Mouse (Mus musculus) embryonic facial prominence, embryonic 13.5 days (tissue): ENCODE measurements around the gene Tmem44. TPM values are rescaled to one million over a fixed set of nuclear protein-coding genes. Genes with fewer than 3 reads are reported as not detected.
"Not testable (repeated sequence)": the region's sequence is repeated elsewhere in the genome, so short reads cannot be mapped to it uniquely, and the experiment has no call there.

Experiments used
- ATAC-seq: fragments of 200-750 bp; cut with Nextera tagmentation; 2 replicates; pipeline ENCODE4 v1.8.0; 2017; ENCODE audit warnings: low read depth; ENCODE audit not compliant: insufficient number of reproducible peaks, insufficient read depth, low FRiP score, low TSS enrichment
- H3K27ac ChIP-seq: fragments of 300-500 bp; sonication (generic); 2 replicates; pipeline ENCODE4 v1.5.1; 2015; ENCODE audit warnings: moderate library complexity, mild to moderate bottlenecking, inconsistent platforms
- H3K27me3 ChIP-seq: fragments of 300-500 bp; sonication (generic); 2 replicates; pipeline ENCODE4 v1.6.1; 2015; ENCODE audit warnings: mild to moderate bottlenecking, inconsistent platforms
- H3K36me3 ChIP-seq: fragments of 300-500 bp; sonication (generic); 2 replicates; pipeline ENCODE4 v1.6.1; 2015; ENCODE audit warnings: mild to moderate bottlenecking, inconsistent platforms
- H3K4me1 ChIP-seq: fragments of 300-500 bp; sonication (generic); 2 replicates; pipeline ENCODE4 v1.6.1; 2015; ENCODE audit warnings: inconsistent platforms
- H3K4me2 ChIP-seq: fragments of 300-500 bp; sonication (generic); 2 replicates; pipeline ENCODE4 v1.6.1; 2015; ENCODE audit warnings: moderate library complexity, mild to moderate bottlenecking, inconsistent platforms
- H3K4me3 ChIP-seq: fragments of 300-500 bp; sonication (generic); 2 replicates; pipeline ENCODE4 v1.5.1; 2015; ENCODE audit warnings: mild to moderate bottlenecking, inconsistent platforms
- H3K9ac ChIP-seq: fragments of 300-500 bp; sonication (generic); 2 replicates; pipeline ENCODE4 v1.6.1; 2015; ENCODE audit warnings: mild to moderate bottlenecking, inconsistent platforms
- H3K9me3 ChIP-seq: fragments of 300-500 bp; sonication (generic); 2 replicates; pipeline ENCODE4 v1.6.1; 2016; ENCODE audit warnings: inconsistent platforms
- WGBS: fragments of 180-500 bp; shearing (Covaris S2); methylation state at CpG from one replicate; pipeline ENCODE4 v1.1.7; 2015; ENCODE audit warnings: mixed read lengths; 5-methylcytosine and 5-hydroxymethylcytosine counted together
- polyA plus RNA-seq: library from polyadenylated mRNA; unstranded; fragments of >200 nt; fragmentation: Nextera tagmentation; extraction: Ambion mirVana; gene quantifications from 2 replicates; pipeline ENCODE4 v1.2.1, GENCODE M21; 2015

The Tmem44 gene
- polyA plus RNA-seq, 1 experiment from 2014 or later, result 32.7 TPM

DNA sequence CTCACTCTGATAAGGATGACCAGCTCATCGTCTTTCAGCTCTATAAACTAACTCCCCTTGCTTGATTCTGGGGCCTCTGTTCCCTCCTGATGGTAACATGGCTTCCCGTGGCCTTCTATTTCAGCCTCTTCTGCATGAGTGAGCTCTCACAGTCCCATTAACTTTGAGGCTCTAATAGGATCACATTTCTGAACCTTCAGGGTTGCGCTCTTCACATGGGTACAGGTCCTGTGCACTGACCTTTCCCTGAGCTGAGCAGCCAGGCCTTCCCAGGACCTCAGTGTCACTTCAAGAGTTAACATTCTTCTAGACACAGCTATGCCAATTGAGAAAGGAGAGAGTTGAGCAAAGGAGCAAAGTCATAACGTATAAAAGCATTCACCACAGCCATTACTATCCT lies 60.3 kb downstream of the Tmem44 start:
- 69% methylated on average over 4 of the region's 4 CpGs for WGBS
- ATAC-seq, result 0 out of 2 replicates have a peak, but pooled peaks have one; percentile 20

DNA sequence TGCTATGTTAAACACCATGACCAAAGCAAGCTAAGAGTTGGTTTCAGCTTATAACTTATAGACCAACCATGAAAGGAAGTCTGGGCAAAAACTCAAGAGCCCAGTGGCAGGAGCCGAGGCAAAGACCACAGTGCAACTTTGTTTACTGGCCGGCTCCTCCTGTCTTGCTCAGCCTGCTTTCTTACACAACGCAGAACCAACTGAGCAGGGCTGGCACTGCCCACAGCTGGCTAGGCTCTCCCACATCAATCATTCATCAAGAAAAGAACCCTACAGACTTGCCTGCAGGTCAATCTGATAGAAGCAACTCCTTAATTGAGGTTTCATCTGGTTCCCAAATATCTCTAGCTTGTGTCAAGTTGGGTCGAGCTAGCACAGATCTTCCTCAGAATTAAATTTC lies 61.0 kb downstream of the Tmem44 start:
- no peak for ATAC-seq
- 67% methylated on average over 4 of the region's 4 CpGs for WGBS
- no peak overlapping the region for H3K9ac ChIP-seq

More for the DNA sequence above, 60.3 kb downstream of the Tmem44 start:
- Histone ChIP-seq H3K9me3 (no peaks in the 10 kb centered on the region), H3K4me2 (no peak overlapping the region), H3K9ac (no peak overlapping the region), H3K4me3 (no peak overlapping the region), H3K36me3 (no peaks in the 10 kb centered on the region), H3K27me3 (no peaks in the 10 kb centered on the region), H3K27ac (no peak overlapping the region), H3K4me1 (peaks cover 6% of the 10 kb centered on the region; the same call in 1 of the 2 replicates)

DNA sequence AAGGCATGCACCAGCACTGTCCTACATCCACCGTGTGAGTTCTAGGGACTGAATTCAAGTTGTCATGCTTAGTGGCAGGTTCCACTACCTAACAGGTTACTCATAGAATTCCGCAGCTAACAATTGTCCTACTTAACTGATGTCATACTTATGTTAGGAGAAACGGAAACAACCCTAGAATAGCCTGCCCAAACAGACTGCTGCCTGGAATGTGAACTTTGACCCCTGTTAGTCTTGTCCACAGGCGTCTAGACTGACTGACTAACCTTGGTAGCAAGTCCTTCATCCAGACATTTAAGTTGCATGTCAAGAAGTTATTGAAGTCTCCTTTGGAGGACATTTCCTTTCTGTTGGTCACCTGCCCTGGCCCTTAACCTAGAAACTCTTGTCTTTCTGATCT lies 64.1 kb downstream of the Tmem44 start:
- no peak overlapping the region for H3K9ac ChIP-seq
- no peaks in the 10 kb centered on the region for H3K27me3 ChIP-seq
- no peak overlapping the region for H3K4me2 ChIP-seq
- ATAC-seq, result no peak
- 51% methylated on average over 4 of the region's 4 CpGs for WGBS
- no peak overlapping the region for H3K27ac ChIP-seq
- H3K4me1 ChIP-seq, result 0 out of 2 replicates have a peak, but pooled peaks cover 6% of the 10 kb centered on the region
- H3K9me3 ChIP-seq, result no peaks in the 10 kb centered on the region
- no peak overlapping the region for H3K4me3 ChIP-seq
- no peaks in the 10 kb centered on the region for H3K36me3 ChIP-seq

More for the DNA sequence above, 61.0 kb downstream of the Tmem44 start:
- no peaks in the 10 kb centered on the region for H3K27me3 ChIP-seq
- no peak overlapping the region for H3K27ac ChIP-seq
- no peaks in the 10 kb centered on the region for H3K36me3 ChIP-seq
- H3K9me3 ChIP-seq, result no peaks in the 10 kb centered on the region
- no peak overlapping the region for H3K4me3 ChIP-seq
- H3K4me1 ChIP-seq, result peaks cover 6% of the 10 kb centered on the region; the same call in 1 of the 2 replicates
- H3K4me2 ChIP-seq, result no peak overlapping the region

DNA sequence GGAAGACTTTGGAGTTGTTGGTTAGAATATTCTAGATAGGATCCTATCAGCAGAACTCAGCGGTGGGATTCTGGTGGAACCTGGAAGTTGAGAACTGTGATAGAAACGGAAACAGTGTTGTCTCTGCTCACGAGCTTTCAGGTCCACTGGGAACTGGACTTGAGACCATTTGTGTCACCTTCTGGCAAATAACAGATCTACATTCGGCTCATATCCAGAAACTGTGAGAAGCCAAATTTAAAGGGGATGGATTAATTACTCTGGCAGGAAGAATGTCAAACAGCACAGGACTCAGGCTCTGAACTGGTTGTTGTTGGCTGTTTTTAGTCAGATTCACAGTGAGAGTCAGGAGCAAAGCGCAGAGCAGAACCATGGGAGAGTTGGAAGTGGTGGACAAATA lies 72.9 kb downstream of the Tmem44 start:
- Histone ChIP-seq H3K9ac (no peak overlapping the region), H3K27me3 (no peaks in the 10 kb centered on the region), H3K4me1 (peaks cover 14% of the 10 kb centered on the region), H3K36me3 (no peaks in the 10 kb centered on the region), H3K9me3 (no peaks in the 10 kb centered on the region), H3K4me3 (no peak overlapping the region), H3K4me2 (no peak overlapping the region), H3K27ac (no peak overlapping the region)
- WGBS, result 88% methylated on average over 5 of the region's 5 CpGs
- no peak for ATAC-seq

DNA sequence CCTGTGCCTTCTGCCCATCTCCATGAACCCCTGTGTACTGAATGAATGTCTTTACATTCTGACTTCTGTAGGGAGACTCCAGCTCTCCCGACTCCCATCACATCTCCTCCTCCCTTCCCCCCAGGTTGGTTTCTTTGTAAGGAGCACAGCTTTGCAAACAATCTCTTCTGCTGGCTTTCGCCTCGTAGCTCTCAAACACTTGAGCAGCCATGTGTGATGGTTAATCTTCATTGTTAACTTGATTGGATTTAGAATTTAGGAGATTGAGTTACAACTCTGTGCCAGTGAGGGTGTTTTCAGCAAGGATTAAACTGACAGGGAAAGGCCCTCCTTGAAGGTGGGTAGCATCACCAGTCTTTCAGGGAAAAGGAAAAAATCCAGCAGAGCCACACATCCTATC lies 73.6 kb downstream of the Tmem44 start:
- peaks cover 16% of the 10 kb centered on the region for H3K4me1 ChIP-seq
- no peaks in the 10 kb centered on the region for H3K27me3 ChIP-seq
- no peaks in the 10 kb centered on the region for H3K36me3 ChIP-seq
- ATAC-seq, result no peak
- H3K9ac ChIP-seq, result no peak overlapping the region
- no peak overlapping the region for H3K4me2 ChIP-seq
- H3K9me3 ChIP-seq, result no peaks in the 10 kb centered on the region
- H3K27ac ChIP-seq, result peak overlapping the region; percentile 74
- no peak overlapping the region for H3K4me3 ChIP-seq
- WGBS, result 48% methylated on average over 3 of the region's 3 CpGs

DNA sequence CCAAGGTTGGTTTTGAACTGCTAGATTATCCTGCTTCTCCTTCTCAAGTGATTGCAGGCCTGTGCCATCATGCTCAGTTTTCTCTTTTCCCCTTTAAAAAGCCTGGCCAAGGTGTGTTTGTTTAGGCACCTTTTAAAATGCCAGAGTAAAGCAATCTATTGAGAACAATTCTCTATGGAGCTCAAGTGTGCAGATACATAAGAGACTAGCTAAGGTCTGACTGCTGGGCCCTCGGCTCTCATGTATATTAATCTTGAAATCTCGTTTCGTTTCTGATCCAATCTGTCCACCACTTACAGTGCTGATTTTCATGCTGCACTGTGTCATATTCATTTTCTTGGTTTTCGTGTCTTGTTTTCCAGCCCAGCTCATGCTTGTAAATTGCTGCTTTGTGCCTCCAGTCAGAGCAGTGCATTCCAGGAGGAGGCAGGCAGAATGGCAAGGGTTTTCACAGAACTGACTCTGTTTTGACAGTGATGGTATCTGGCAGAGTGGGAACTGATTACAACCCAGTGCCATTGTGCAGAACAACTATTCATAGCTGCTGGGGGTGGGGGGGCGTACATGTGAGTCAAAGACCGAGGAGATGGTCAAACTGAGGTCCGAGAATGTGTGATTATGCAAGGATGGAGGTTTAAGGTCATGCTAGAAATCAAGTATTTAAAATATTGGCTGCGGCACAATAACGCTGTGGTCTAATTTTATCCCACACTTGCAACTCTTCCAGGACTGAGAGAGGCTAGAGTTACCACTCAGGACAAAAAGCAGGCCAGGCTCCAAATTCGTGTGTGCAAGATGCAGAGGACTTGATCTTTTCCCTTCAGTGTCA lies 74.8 kb downstream of the Tmem44 start:
- Histone ChIP-seq H3K36me3 (no peaks in the 10 kb centered on the region), H3K4me3 (no peak overlapping the region), H3K4me2 (no peak overlapping the region), H3K9ac (no peak overlapping the region), H3K4me1 (peaks cover 16% of the 10 kb centered on the region), H3K27ac (peak overlapping the region; percentile 74), H3K9me3 (peaks cover 9% of the 10 kb centered on the region; the same call in 1 of the 2 replicates), H3K27me3 (no peaks in the 10 kb centered on the region)
- ATAC-seq, result peak; percentile 72; the same call in 1 of the 2 replicates
- WGBS, result 39% methylated on average over 10 of the region's 10 CpGs

DNA sequence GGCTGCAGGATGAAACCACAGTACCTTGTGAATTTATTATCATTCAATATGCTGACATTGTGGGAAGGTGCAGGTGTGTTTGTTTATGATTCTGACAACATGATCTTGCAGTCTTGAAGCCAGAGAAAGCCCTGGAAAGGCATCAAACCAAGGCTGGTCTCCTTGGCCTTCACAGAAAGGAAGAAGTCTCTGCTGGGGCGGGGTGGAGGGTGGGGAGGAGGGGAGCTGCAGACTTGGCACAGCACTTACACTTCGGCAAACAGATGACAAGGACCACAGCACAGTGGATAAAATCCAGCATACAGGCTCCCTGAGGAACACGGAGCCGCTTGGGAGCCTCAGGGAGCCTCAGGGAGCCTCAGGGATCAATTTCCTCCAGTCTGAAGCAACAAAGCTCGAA lies 78.2 kb downstream of the Tmem44 start:
- Histone ChIP-seq H3K4me2 (no peak overlapping the region), H3K27ac (no peak overlapping the region), H3K4me1 (peaks cover 16% of the 10 kb centered on the region), H3K9ac (no peak overlapping the region), H3K36me3 (no peaks in the 10 kb centered on the region), H3K9me3 (peaks cover 12% of the 10 kb centered on the region; the same call in 1 of the 2 replicates), H3K4me3 (no peak overlapping the region), H3K27me3 (no peaks in the 10 kb centered on the region)
- 57% methylated on average over 5 of the region's 5 CpGs for WGBS
- no peak for ATAC-seq

DNA sequence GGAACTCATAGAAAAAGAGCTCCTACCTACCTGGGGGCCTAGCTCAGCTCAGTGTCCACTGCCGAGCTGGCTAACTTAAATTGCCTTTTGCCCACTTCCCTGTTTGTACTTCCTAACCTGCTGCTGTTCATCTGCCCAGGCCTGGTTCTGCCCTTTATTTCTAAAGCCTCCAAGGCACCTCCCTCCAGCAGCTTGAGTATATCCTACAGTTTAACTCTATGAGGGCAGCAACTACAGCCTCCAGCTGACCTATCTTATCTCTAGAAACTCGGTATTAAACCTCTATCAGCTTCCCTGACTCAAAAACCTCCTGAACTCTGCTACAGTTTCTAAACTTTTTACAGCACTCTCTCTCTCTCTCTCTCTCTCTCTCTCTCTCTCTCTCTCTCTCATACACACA lies 78.7 kb downstream of the Tmem44 start:
- no peak overlapping the region for H3K4me2 ChIP-seq
- H3K27me3 ChIP-seq, result no peaks in the 10 kb centered on the region
- H3K9ac ChIP-seq, result no peak overlapping the region
- H3K9me3 ChIP-seq, result peaks cover 12% of the 10 kb centered on the region; the same call in 1 of the 2 replicates
- H3K27ac ChIP-seq, result 0 out of 2 replicates have a peak overlapping the region, but pooled peaks have one; percentile 33
- no peaks in the 10 kb centered on the region for H3K36me3 ChIP-seq
- no peak for ATAC-seq
- 76% methylated on average over 2 of the region's 2 CpGs for WGBS
- H3K4me1 ChIP-seq, result peaks cover 16% of the 10 kb centered on the region
- no peak overlapping the region for H3K4me3 ChIP-seq

DNA sequence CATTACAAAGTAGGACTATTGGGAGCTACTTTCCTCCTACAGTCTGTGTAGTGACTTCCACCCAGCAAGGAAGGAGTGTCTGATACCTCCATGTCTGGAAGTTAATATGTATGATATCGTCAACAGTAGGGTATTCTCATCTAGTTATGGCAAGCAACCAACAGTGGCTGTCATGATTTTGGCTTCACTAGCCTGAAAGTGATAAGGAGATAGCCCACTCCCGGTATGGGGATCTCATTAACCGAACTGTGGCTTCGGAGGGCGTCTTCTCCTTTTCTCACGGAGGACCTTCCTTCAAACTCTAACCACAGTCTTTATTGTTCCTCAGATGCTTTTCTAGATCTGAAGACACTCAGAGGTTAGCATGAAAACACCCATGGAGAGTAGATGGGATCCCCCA lies 81.7 kb downstream of the Tmem44 start:
- H3K9ac ChIP-seq, result no peak overlapping the region
- H3K4me3 ChIP-seq, result no peak overlapping the region
- H3K27ac ChIP-seq, result no peak overlapping the region
- 92% methylated on average over 6 of the region's 6 CpGs for WGBS
- H3K27me3 ChIP-seq, result no peaks in the 10 kb centered on the region
- H3K36me3 ChIP-seq, result no peaks in the 10 kb centered on the region
- ATAC-seq, result no peak
- H3K4me2 ChIP-seq, result no peak overlapping the region
- H3K4me1 ChIP-seq, result 0 out of 2 replicates have a peak, but pooled peaks cover 3% of the 10 kb centered on the region
- peaks cover 12% of the 10 kb centered on the region; the same call in 1 of the 2 replicates for H3K9me3 ChIP-seq

DNA sequence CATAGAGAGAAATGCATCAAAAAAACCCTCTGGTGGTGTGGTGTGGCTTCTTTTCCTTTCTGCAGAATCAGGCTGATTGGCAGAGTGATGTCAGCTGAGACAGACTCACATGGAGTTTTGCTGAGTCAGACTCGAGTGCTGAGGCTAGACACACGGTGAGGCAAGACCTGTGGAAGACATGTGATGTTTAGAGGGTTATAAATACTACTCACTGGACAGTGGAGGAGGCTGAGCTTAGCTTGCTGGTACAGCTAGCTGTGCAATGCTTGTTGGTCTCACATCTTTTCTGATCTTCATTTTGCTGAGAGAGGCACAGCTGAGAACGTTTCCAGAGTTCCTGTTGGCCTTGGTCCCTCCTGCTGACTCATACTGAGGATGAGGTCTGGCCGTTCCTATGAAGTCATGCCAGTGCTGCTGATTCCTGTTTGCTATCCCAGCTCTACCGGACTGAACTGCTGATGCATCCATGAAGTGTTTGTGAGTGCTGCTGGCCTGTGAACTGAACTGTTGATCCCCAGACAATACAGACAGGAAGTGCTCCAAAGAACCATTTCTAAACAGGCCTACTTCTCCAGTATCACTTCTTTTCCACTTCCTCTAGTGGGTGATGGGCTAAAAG lies 84.9 kb downstream of the Tmem44 start:
- Histone ChIP-seq H3K4me2 (no peak overlapping the region), H3K4me3 (no peak overlapping the region), H3K9ac (no peak overlapping the region), H3K4me1 (no peaks in the 10 kb centered on the region), H3K27me3 (no peaks in the 10 kb centered on the region), H3K36me3 (no peaks in the 10 kb centered on the region), H3K9me3 (peaks cover 5% of the 10 kb centered on the region; the same call in 1 of the 2 replicates), H3K27ac (no peak overlapping the region)
- WGBS, result 66% methylated on average over 5 of the region's 5 CpGs
- ATAC-seq, result no peak

DNA sequence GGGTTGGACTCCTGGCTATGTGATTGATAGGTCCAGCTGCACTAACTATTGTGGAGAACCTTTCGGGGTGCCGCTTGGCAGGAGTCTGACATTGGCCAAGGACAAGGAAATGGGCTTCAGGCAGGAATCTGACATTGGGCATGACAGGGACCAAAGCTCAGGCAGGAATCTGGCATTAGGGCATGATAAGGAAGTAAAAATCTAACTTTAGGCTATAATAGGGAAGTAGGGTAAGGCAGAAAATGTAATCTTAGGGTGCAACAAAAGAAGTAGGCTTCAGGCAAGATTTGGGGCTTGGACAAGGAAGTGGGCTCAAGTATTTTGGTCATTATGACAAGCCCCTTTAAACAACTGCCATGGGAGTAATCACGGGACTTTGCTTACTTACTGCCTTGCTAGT lies 85.9 kb downstream of the Tmem44 start:
- not testable (repeated sequence) for H3K9ac ChIP-seq, H3K27me3 ChIP-seq, H3K4me1 ChIP-seq, H3K4me2 ChIP-seq, H3K9me3 ChIP-seq, H3K36me3 ChIP-seq, H3K4me3 ChIP-seq, H3K27ac ChIP-seq, ATAC-seq
- WGBS, result 79% methylated on average over 3 of the region's 3 CpGs
